Mouse (Mus musculus) liver, embryonic 18 days (tissue): ENCODE data around the gene Trim62. TPM values are rescaled to one million over a fixed set of nuclear protein-coding genes. Genes with fewer than 3 reads are reported as not detected.

Source experiments
- polyA plus RNA-seq: library from polyadenylated mRNA; depleted of rRNA; stranded (reverse); fragments of >200 nt; gene quantifications from 2 replicates; pipeline ENCODE4 v1.2.3, GENCODE M21; 2012; rRNA removed

Gene Trim62
- 0.22 and 0.23 TPM in 2 replicates for polyA plus RNA-seq

DNA sequence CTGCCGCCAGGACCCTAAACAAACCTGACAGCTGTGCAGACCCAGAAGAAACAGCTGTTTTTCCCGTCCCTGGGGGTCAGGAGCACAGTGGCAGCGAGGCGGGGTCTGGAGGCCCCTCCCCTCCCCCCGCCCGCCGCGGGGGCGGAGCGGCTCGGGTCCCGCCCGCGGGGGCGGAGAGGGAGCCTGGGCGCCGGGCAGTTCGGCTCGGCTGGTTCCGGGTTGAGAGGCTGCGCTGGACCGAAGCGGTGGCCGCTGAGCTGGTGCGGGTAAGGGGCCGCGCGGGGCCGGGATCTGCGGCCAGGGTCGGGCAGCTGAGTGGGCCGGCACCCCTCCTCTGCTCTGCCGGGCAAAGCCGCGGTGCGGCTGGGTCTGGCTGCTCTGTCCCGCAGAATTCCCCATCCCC, at the start of gene Trim62:
TSS of gene Trim62 (plus strand) at position 202 of the 403 bp plus-strand sequence.

Other genes starting within 250 kb of the Trim62 start
- gene Phc2, start 228.9 kb upstream of the Trim62 start, polyA plus RNA-seq: 16.7 and 17.5 TPM in 2 replicates
- gene A3galt2, start 128.2 kb upstream of the Trim62 start, polyA plus RNA-seq: 0.03 and 0.06 TPM in 2 replicates
- 3.4 and 3.8 TPM in 2 replicates for gene Zfp362, start 77.5 kb upstream of the Trim62 start, polyA plus RNA-seq
- gene Azin2, start 78.9 kb downstream of the Trim62 start, polyA plus RNA-seq: 1.00 and 1.1 TPM in 2 replicates
- 73.1 and 79.8 TPM in 2 replicates for gene Ak2, start 108.4 kb downstream of the Trim62 start, polyA plus RNA-seq
- 12.7 and 14.0 TPM in 2 replicates for gene Rnf19b, start 174.7 kb downstream of the Trim62 start, polyA plus RNA-seq
- gene Tmem54, start 222.0 kb downstream of the Trim62 start, polyA plus RNA-seq: 0.08 and 0.26 TPM in 2 replicates
- gene Hpca, start 238.5 kb downstream of the Trim62 start, polyA plus RNA-seq: 0.97 and 1.1 TPM in 2 replicates